Mouse (Mus musculus) liver, embryonic 14.5 days (tissue): Measurements from ENCODE around the gene Olfr263.

Source experiments
- CTCF ChIP-seq: IDR thresholded peaks from 2 replicates; pipeline ENCODE4 v1.5.1; 2016; ENCODE audit warnings: antibody characterized with exemption, low read depth, control low read depth
- EP300 ChIP-seq: IDR thresholded peaks from 2 replicates; pipeline ENCODE4 v1.6.1; 2016; ENCODE audit warnings: antibody characterized with exemption, low read depth

DNA sequence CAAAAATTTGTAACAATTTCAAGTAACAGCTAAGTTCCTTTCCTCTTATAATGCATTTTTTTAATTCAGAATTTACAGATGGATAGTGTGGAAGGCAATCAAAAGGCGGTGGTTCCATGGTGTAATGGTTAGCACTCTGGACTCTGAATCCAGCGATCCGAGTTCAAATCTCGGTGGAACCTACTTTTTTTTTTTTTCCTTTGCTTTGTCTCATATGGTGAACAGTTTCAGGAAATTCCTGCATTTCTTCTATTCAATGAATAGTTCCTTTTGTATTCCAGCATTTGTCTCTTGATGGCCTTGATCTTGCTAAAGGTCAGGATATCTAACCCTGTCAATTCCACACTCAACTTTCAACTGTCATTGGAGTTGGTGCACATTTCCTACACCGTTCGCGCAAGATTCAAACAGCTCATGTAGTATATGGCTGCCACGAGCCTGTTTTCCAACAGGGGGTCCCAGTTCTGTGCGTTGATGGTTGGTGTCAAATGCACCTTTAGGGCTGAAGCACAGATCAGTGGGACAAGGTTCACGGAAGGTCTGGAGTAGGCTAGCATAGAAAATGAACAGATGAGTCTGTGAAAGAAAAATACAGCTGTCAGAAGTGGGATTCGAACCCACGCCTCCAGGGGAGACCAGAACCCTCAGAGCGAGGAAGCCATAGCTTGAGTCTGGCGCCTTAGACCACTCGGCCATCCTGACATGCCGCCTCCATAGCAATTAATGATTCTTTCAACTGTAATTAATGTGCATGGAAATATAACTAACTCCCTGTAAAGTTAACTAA, 43.0 kb downstream of the Olfr263 start:
- TF ChIP-seq CTCF = 0 out of 2 replicates have a peak, but pooled peaks have one; percentile 18
- no peak for TF ChIP-seq EP300
